Mouse (Mus musculus) right cerebral cortex, postnatal 4 days (tissue): Measurements from ENCODE around the gene Lrig2.
"Not testable (repeated sequence)": the region's sequence is repeated elsewhere in the genome, so short reads cannot be mapped to it uniquely, and the experiment has no call there.

ENCODE experiments used
- DNase-seq: peaks from one replicate; pipeline ENCODE4 v3.0.0-alpha.2; 2022

Gene Lrig2

DNA sequence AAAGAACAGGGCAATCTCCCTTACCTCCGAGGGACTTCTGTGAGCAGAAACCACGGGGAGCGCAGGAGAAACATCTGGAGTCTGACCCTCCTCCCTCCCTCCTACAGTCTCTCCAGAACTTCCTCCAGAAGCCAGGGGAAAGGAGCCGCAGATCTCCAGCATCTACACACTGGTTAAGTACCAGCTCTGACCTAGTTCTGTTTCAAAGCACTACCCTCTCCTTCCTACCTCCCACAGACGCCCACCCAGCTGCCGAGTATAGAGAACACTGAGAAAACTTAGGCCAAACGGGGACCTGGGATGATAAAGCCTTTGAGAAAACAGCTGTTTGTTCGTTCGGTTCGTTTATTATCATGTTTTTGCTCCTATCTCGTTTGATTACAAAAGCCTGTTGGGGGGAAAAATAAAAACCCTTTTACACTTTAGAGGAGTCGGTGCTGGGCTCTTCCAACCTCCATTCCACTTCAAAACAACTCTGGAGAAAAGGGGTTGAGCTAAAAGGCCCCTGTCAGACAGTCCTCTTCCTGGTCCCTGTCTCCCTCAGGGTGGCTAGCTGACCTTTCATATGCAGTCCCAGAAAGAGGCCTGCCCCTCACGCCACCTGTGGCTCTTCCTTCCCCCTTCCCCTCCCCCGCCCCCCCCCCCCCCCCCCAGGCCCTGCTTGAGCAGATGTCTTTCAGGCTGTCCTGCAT is 80.4 kb downstream of the Lrig2 start:
- no peak for DNase-seq

GRCm38 (mm10) chr3:104427354-104427753 is 84.4 kb downstream of the Lrig2 start:
- DNase-seq, result not testable (repeated sequence)

DNA sequence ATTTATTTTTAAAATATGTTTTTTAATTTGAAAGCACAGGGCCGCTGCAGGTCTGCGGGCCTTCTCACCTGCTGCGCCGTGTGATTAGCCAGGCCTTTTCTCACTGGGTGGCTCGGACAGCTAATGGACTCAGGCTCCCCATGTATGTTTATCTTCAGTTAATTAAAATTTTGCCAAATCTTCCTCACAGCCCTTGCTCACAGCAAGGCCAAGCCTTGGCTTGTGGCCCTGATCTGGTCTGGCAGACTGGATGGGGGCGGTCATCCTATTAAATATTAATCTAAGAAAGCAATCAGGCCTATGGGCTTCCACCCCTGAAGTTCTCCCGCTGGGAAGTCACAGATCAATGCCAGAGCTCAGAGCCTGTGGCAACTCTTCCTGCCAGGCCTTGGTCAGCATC is 87.4 kb downstream of the Lrig2 start:
- no peak for DNase-seq

DNA sequence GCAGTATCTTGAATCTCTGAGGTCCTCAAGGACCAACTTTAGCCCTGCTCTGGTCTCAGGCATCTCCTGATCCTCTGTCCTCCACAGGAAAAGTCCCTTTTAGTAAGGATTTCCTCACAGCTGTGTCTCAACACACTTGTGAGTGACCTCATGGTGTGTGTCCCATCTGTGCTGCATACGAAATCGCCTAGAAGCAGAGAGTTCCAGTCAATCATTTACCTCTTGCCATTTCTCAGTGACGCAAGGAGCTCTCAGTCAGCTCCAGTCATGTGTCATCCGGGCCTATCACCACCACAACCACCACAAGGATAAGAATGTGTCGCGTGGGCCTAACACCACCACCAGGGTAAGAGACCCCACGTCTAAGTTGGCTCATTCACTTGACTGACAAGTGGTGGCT is 90.8 kb downstream of the Lrig2 start:
- no peak for DNase-seq

DNA sequence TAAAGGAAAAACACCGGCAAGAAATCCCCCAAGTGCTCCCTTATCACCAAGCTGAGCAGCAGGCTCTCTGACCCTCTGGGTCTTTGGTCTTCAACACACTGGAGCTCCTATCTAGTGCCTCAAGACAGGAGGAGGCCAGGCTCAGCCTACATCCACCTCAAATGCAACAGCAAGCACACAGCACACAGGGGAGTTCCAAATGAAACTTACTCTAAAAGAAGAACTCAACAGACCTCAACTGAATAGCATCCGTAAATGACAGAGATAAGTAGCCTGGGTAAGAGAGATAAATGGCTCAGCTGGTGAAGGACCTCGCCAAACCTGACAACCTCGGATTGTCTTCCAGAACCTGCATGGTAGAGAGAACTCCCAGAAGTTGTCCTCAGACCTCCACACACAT is 91.7 kb downstream of the Lrig2 start:
- DNase-seq, result no peak

DNA sequence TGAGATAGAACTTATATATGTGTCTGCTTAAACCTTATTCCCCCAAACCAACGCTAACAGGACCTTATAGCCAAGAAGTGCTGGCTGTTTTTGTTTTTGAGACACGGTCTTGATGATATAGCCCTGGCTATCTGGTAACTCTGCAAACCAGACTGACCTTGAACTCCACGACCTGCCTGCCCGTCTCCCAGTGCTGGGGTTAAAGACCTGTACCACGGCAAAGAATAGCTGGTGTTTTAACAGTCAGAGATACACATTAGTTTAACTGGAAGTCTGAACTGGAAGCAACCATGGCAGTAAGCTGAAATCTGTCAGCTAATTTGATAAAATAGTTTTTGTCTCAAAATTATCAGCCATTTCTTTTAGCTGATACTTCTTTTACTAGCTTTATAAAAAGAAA is 94.9 kb downstream of the Lrig2 start:
- DNase-seq, result no peak

DNA sequence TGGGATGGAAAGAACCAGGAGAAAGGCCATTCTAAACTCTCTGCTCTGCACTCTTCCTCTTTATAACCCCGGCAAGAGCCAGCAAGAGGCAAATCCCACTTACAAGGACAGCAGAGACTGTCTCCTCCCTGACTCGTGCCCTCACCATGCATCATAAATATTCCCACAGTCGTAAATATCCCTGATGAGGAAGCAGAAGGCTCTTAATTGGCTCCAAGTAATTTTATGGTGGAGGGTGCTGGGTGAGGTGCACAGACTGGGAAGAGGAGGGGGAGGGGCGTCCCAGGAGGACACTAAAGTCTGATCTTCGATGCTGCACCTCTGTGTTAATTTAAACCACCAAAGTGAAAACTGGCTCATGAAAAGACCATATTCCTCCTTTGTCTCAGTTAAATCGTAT is 99.2 kb downstream of the Lrig2 start:
- DNase-seq, result no peak

GRCm38 (mm10) chr3:104407506-104407905 is 104.2 kb downstream of the Lrig2 start:
- DNase-seq, result no peak

- DNase-seq, result no peak
These were observed 108.1 kb downstream of the Lrig2 start for GRCm38 (mm10) chr3:104403582-104403981.

GRCm38 (mm10) chr3:104401176-104401575 is 110.5 kb downstream of the Lrig2 start:
- no peak for DNase-seq

- no peak for DNase-seq
These were observed 111.6 kb downstream of the Lrig2 start for GRCm38 (mm10) chr3:104400126-104400525.

DNA sequence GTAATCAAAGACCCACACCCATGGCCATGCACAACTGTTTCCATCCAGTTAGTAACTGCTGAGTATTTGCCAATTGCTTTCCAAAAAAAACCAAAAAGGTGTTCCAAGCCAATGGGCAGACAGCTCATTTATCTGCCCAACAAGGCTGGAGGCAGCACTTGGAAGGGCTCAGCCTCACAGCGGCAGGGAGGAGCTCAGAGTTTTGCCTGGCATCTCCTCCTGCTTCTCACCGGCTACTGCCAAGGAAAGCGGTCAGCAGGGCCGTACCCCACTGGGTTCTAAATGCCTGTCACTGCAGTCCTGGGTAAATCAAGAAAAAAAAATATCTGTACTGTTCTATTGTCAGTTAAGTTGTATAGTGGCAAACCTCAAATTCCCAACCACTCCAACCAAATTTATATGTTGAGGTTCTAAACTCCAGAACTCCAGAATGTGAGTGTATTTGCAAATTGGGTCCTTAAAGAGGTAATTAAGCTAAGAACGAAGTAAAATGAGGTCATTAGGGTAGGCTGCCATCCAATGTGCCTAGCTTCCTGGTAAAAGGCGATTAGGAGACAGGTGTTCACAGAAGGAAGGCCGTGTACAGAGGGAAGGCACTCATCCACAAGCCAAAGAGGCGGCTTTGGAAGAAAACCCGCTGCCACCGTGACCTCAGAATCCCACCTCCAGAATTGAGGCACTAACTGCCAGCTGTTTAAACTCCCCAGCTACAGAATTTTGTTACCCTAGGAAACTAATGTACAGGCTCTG is 112.2 kb downstream of the Lrig2 start:
- no peak for DNase-seq

- no peak for DNase-seq
These were observed 114.4 kb downstream of the Lrig2 start for GRCm38 (mm10) chr3:104397316-104397715.

DNA sequence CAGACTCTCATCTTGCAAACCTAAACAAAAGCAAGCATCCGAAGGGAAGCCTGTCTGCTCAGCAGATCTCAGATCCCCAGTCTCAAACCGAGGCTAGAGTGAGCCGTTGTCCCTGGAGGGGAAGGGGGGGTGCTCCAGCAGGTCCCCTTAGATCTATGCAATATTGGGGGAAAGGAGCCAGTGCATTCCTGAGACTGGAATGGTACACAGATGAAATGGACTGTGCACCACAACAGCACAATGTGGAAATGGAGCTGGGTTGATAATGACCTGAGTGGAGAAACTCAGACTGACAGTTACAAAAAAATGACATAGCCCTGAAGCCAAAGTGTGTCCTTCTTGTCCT is 115.0 kb downstream of the Lrig2 start:
- DNase-seq, result no peak

GRCm38 (mm10) chr3:104396067-104396735 is 115.5 kb downstream of the Lrig2 start:
- DNase-seq, result peak; percentile 24

- no peak for DNase-seq
These were observed 121.6 kb downstream of the Lrig2 start for GRCm38 (mm10) chr3:104390072-104390471.

DNA sequence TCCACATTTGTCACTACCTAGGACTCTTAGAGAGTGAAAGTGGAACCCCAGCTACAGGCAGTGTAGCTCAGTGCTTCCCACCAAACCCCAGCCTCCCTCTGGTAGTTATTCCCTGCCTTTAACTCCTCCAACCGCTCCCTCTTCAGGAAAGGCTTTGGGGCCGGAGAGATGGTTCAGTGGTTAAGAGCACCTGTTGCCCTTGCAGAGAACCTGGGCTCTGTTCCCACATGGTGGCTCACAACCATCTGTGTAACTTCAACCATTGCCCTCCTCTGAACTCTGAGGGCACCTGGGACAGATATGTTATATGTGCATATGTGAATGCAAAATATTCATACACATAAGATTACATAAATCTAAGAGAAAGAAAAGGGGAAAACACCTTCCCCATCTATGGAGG is 122.3 kb downstream of the Lrig2 start:
- DNase-seq, result no peak

GRCm38 (mm10) chr3:104385587-104385986 is 126.1 kb downstream of the Lrig2 start:
- DNase-seq, result peak; percentile 35

- peak; percentile 27 for DNase-seq
These were observed 127.9 kb downstream of the Lrig2 start for GRCm38 (mm10) chr3:104383681-104384341.

GRCm38 (mm10) chr3:104378228-104378627 is 133.5 kb downstream of the Lrig2 start:
- no peak for DNase-seq

DNA sequence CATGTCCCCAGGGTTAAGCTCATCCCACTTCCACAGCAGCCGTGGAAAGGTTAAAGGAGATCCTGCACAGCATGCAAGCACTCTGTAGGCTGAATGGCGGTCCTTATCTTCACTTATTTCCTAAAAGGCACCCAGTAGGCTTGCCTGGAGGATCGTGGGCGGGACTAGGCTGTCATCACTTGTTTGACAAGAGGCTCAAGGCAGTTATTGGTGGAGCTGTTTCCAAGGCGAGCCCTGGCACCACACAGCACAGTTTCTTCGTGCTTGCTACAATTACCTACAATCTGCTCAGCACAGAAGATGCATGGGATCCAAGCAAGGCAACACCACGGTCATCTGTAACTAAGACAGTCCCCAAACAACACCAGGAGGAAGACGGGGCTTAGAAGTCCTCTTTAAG is 137.8 kb downstream of the Lrig2 start:
- no peak for DNase-seq

DNA sequence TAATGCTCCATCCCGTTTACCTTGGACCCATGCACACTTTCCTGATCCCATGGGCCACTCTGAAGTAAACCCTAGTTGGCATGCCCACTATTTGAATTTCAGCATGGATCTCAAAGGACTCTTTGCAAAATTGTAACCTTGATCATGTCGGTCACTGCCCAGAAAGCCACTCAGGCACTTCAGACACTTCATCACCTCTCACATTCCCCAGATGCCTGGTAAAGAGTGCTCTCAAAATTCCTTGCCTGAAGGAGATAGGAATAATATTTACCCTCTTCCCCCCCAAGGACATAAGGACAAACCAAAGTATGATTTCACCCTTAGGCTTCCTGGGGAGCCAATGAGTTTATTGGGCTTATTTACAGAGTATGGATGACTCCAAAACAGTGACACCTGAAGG is 139.3 kb downstream of the Lrig2 start:
- no peak for DNase-seq

DNA sequence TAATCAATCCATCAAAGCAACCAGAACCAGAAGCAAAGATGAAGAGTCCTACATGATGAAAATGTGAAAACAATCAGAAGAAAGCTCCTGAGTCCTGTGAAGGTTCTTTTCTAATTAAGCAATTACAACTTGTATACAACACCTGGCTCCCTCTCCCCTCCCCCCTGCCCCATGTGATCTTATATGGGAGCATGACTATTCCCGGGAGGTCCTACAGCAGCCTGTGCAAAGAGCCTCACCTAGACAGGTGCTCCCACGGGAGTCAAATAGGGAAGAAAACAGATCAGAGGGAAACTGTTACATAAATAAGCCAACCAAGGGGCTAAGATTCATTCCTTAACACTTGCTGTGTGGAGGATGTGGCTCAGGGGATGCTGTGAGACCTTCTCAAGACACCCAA is 143.8 kb downstream of the Lrig2 start:
- no peak for DNase-seq

DNA sequence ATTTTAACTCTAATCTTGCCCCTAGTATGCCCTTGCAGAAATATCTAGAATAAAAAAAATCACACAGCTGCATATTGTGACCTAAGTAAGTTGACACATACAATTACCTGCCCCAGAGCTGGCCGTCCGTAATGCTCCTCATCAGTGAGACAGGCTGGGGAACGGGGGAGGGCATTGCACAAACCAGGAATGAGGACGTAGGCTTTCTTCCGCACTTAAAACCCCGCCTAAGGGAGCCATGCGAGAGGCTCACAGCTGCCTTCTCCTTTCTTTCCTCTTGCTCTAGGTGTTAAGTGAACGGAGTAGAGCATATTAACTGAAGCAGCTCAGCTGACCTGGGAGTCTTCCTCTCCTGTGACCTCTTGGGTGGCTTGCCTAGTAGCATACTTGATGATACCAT is 149.9 kb downstream of the Lrig2 start:
- no peak for DNase-seq
